Mouse (Mus musculus) spleen, adult 2 months (tissue): ENCODE data around the gene Gm3285. TPM values are rescaled to one million over a fixed set of nuclear protein-coding genes. Genes with fewer than 3 reads are reported as not detected.

Source experiments
- DNase-seq, 2 experiments: peaks; one replicate each; pipeline versions ENCODE4 v3.0.0 to v3.0.0-alpha.2; 2012 to 2021; ENCODE audit warnings: low spot score in 2 of 2, low read depth in 1 of 2
- H3K27ac ChIP-seq: fragments of 200-500 bp; 2 replicates; pipeline ENCODE4 v1.5.1; 2012; ENCODE audit warnings: low read length, inconsistent platforms; ENCODE audit not compliant: insufficient read depth
- H3K27me3 ChIP-seq: fragments of 200-500 bp; 2 replicates; pipeline ENCODE4 v1.6.1; 2012; ENCODE audit warnings: mild to moderate bottlenecking, moderate library complexity, low read length, inconsistent platforms; ENCODE audit not compliant: control insufficient read depth, insufficient read depth
- H3K36me3 ChIP-seq: fragments of 200-500 bp; 2 replicates; pipeline ENCODE4 v1.6.1; 2012; ENCODE audit warnings: mild to moderate bottlenecking, low read length, inconsistent platforms; ENCODE audit not compliant: control insufficient read depth, insufficient read depth
- H3K4me1 ChIP-seq: fragments of 200-500 bp; 2 replicates; pipeline ENCODE4 v1.6.1; 2011; ENCODE audit warnings: inconsistent platforms; ENCODE audit not compliant: control insufficient read depth, insufficient read depth, insufficient read length
- H3K4me3 ChIP-seq: fragments of 200-500 bp; 2 replicates; pipeline ENCODE4 v1.5.1; 2011; ENCODE audit warnings: mild to moderate bottlenecking, inconsistent platforms; ENCODE audit not compliant: insufficient read depth, insufficient read length; ENCODE audit errors: extremely low read depth
- CTCF ChIP-seq: fragments of 200-500 bp; IDR thresholded peaks from 2 replicates; pipeline ENCODE4 v1.5.1; 2011; ENCODE audit warnings: mild to moderate bottlenecking, inconsistent platforms; ENCODE audit not compliant: insufficient read depth, insufficient read length, insufficient replicate concordance; ENCODE audit errors: extremely low read depth
- POLR2A ChIP-seq: fragments of 200-500 bp; IDR thresholded peaks from 2 replicates; pipeline ENCODE4 v1.6.1; 2011; ENCODE audit warnings: low read depth, low read length, inconsistent platforms
- WGBS: fragments of 180-500 bp; shearing (Covaris S2); methylation state at CpG from one replicate; pipeline ENCODE4 v1.1.7; 2018; 5-methylcytosine and 5-hydroxymethylcytosine counted together
- polyA plus RNA-seq: library from polyadenylated mRNA; depleted of rRNA; stranded (reverse); fragments of >200 nt; gene quantifications from 2 replicates; pipeline ENCODE4 v1.2.3, GENCODE M21; 2012

Gene Gm3285
- polyA plus RNA-seq, 1 experiment: not detected

DNA sequence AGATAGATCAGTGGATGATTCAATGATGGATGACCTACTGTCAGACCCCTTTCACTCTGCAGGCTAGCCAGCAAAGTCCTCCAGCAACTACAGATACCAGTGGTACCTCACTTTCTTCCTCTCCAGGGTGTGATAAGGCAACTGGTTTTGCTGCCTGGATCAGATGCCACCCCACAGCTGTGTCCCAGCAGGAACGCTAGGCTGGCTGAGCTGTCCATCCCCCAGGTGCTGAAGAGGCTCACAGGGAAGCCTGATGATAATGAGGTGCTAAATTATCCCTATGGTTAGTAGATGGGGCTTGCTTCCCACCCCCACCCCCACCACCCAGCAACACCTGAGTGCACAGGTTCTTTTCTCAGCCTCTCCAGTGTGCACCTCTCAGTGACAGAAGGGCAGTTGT, 5.8 kb downstream of the Gm3285 start:
- H3K4me3 ChIP-seq: no peak overlapping the region
- H3K27ac ChIP-seq: no peak overlapping the region
- 74% methylated on average over 1 of the region's 1 CpGs for WGBS
- 0 out of 2 replicates have a peak, but pooled peaks cover 2% of the 10 kb centered on the region for H3K4me1 ChIP-seq
- H3K36me3 ChIP-seq: no peaks in the 10 kb centered on the region
- no peaks in the 10 kb centered on the region for H3K27me3 ChIP-seq
- TF ChIP-seq POLR2A: no peak
- TF ChIP-seq CTCF: no peak
- no peak for DNase-seq

DNA sequence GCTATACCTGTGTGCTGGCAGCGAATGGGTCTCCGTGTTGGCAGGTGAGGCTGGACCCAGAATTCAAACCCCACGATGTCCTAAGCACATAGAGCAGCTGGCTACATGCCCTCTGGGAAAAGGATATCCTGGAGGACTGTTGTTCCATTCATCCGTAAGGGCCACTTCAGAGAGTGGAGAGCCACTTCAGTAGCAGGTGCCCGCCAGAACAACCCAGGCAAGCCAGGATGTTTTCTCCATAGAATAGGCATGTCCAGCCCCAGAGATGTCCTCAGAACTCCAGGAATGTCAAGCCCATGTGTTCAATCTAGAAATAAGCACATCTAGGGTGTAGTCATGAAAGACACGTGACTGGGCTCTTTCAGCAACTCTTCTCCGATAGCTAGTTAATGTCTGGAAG, 7.9 kb downstream of the Gm3285 start:
- WGBS: 92% methylated on average over 7 of the region's 7 CpGs
- DNase-seq: no peak
- no peaks in the 10 kb centered on the region for H3K36me3 ChIP-seq
- TF ChIP-seq CTCF (no peak), POLR2A (no peak)
- H3K4me1 ChIP-seq: no peaks in the 10 kb centered on the region
- H3K27me3 ChIP-seq: no peaks in the 10 kb centered on the region
- no peak overlapping the region for H3K27ac ChIP-seq
- no peak overlapping the region for H3K4me3 ChIP-seq

GRCm38 (mm10) chr10:77878985-77879384, 17.2 kb downstream of the Gm3285 start:
- H3K27ac ChIP-seq: no peak overlapping the region
- 75% methylated on average over 6 of the region's 6 CpGs for WGBS
- no peaks in the 10 kb centered on the region for H3K27me3 ChIP-seq
- DNase-seq: no peak
- TF ChIP-seq CTCF (no peak), POLR2A (no peak)
- H3K4me1 ChIP-seq: no peaks in the 10 kb centered on the region
- H3K36me3 ChIP-seq: no peaks in the 10 kb centered on the region
- H3K4me3 ChIP-seq: no peak overlapping the region

GRCm38 (mm10) chr10:77880305-77880704, 18.5 kb downstream of the Gm3285 start:
- Histone ChIP-seq H3K27me3 (no peaks in the 10 kb centered on the region), H3K36me3 (no peaks in the 10 kb centered on the region), H3K4me1 (no peaks in the 10 kb centered on the region), H3K4me3 (no peak overlapping the region), H3K27ac (no peak overlapping the region)
- WGBS: 18% methylated on average over 3 of the region's 3 CpGs
- no peak for TF ChIP-seq CTCF
- TF ChIP-seq POLR2A: no peak
- no peak for DNase-seq

DNA sequence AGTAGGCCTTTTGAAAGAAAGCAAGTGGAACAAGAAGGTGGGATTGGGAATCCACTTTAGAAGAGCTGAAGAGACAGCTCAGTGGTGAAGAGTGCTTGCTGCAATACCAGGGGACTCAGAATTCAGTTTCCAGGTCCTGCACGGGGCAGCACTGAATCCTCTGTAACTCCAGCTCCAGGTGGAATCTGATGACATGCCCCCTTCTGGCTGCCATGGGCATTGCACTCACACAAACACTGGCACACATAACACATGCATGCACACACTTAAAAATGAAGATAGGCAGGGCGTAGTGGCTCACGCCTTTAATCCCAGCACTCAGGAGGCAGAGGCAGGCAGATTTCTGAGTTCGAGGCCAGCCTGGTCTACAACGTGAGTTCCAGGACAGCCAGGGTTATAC, 20.8 kb downstream of the Gm3285 start:
- Histone ChIP-seq H3K4me1 (no peaks in the 10 kb centered on the region), H3K27ac (no peak overlapping the region), H3K27me3 (no peaks in the 10 kb centered on the region), H3K4me3 (no peak overlapping the region), H3K36me3 (no peaks in the 10 kb centered on the region)
- TF ChIP-seq POLR2A (no peak), CTCF (no peak)
- 85% methylated on average over 5 of the region's 5 CpGs for WGBS
- no peak for DNase-seq

GRCm38 (mm10) chr10:77886007-77886747, 24.4 kb downstream of the Gm3285 start:
- no peaks in the 10 kb centered on the region for H3K4me1 ChIP-seq
- H3K27ac ChIP-seq: no peak overlapping the region
- no peaks in the 10 kb centered on the region for H3K36me3 ChIP-seq
- WGBS: 68% methylated on average over 12 of the region's 12 CpGs
- no peak for DNase-seq
- TF ChIP-seq CTCF (no peak), POLR2A (no peak)
- no peaks in the 10 kb centered on the region for H3K27me3 ChIP-seq
- no peak overlapping the region for H3K4me3 ChIP-seq

- no peak for DNase-seq
- Histone ChIP-seq H3K27ac (no peak overlapping the region), H3K27me3 (no peaks in the 10 kb centered on the region), H3K4me3 (no peak overlapping the region), H3K36me3 (no peaks in the 10 kb centered on the region), H3K4me1 (no peaks in the 10 kb centered on the region)
- 78% methylated on average over 8 of the region's 8 CpGs for WGBS
- TF ChIP-seq POLR2A (no peak), CTCF (no peak)
These were observed 29.3 kb downstream of the Gm3285 start for GRCm38 (mm10) chr10:77890987-77891565.
